Mouse (Mus musculus): ENCODE measurements at regions not wholly inside any gene's neighbourhood (a gene's known extent, or its start where the extent isn't known, plus 50 kb on each side); places are given as distances from the start of the nearest gene placed in this dataset.

DNA sequence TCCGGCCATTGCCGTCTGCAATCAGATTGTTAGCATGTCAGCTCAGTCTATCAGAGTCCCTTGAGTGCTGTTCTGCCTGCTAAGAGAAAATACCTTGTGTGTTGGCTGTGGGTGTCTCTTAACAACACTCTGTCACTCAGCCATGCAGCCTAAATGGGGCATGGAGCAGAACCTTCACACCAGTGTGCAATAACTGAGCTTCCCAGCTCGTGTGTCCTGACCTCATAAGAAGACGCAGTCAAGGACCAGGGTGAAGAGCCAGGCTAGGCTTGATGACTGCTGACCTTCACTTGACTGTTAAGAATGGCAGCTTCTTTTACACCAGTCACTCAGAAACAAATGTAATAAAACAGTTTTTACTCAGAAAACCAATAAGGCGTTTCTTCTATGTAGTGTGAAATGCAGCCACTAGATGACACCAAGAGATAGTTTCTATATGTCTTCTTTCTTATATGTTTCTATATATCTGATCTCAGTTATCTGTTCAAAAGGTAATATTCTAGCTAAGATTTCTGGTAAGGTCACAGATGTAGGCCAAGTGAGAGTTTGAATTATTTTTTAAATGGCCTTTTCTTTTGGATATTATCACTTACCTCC is 584.0 kb downstream of the Isl1 start:
- no peak overlapping the region for H3K27ac ChIP-seq (ENCODE audit: insufficient read depth, low read depth, low read length)
- no peak for TF ChIP-seq CTCF (IDR thresholded peaks at IDR 0.05; ENCODE audit: extremely low read depth, insufficient read length, insufficient replicate concordance, low read depth, low read length)
- TF ChIP-seq POLR2A (IDR thresholded peaks at IDR 0.05; ENCODE audit: low read depth, low read length), result no peak
- H3K4me3 ChIP-seq (ENCODE audit: low read depth, low read length), result no peak overlapping the region
- H3K36me3 ChIP-seq (ENCODE audit: control insufficient read depth, insufficient read depth, low read length), result no peaks in the 10 kb centered on the region
- 69% methylated on average over 5 of the region's 5 CpGs for WGBS
- H3K27me3 ChIP-seq (ENCODE audit: control insufficient read depth, insufficient read depth, low read length), result no peaks in the 10 kb centered on the region
- no peaks in the 10 kb centered on the region for H3K4me1 ChIP-seq (ENCODE audit: control insufficient read depth, insufficient read depth, insufficient read length, low read length)

DNA sequence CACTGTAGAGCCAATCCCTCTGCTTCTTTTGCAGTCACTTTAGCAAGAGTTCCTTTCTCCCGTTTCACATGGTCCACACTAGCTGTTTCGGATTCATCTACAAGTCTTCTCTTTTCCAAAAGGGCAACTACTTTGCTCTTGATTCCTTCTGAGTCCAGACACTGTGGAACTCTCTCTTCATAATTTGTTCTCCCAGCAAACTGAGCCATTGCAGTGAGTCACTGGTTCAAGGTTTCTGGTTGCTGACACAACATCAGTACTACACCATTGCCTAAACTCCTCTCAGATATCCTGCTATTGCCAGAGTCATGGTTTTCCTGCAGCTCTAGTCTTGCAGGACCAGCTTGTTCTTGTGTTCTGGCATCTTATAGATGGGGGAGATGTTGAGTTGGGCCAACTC is 590.2 kb downstream of the Isl1 start:
- Histone ChIP-seq H3K4me1 (ENCODE audit: control insufficient read depth, insufficient read depth, insufficient read length, low read length) (no peaks in the 10 kb centered on the region), H3K27me3 (ENCODE audit: control insufficient read depth, insufficient read depth, low read length) (no peaks in the 10 kb centered on the region), H3K27ac (ENCODE audit: insufficient read depth, low read depth, low read length) (no peak overlapping the region), H3K4me3 (ENCODE audit: low read depth, low read length) (no peak overlapping the region), H3K36me3 (ENCODE audit: control insufficient read depth, insufficient read depth, low read length) (no peaks in the 10 kb centered on the region)
- 87% methylated on average over 2 of the region's 2 CpGs for WGBS
- no peak for TF ChIP-seq POLR2A (IDR thresholded peaks at IDR 0.05; ENCODE audit: low read depth, low read length)
- TF ChIP-seq CTCF (IDR thresholded peaks at IDR 0.05; ENCODE audit: extremely low read depth, insufficient read length, insufficient replicate concordance, low read depth, low read length), result no peak

DNA sequence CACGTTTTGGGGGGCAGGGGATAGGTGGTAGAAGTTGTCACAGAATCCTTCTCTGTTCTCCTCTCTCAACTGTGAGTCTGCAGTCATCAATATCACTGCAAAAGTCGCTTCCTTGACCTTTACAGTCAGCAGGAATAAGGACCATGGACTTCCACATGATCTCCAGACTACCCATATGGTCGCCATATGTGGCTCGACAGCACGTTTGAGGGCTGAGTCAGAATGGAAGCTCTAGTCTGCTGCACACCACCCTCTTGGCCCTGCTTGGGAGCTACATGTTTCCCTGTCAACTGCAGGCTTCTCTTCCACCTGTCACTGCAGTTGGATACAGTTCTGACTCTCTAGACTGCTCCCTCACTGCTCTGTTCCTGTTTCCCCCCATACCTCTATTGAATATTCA is 590.6 kb downstream of the Isl1 start:
- no peaks in the 10 kb centered on the region for H3K27me3 ChIP-seq (ENCODE audit: control insufficient read depth, insufficient read depth, low read length)
- H3K4me1 ChIP-seq (ENCODE audit: control insufficient read depth, insufficient read depth, insufficient read length, low read length), result no peaks in the 10 kb centered on the region
- no peak overlapping the region for H3K27ac ChIP-seq (ENCODE audit: insufficient read depth, low read depth, low read length)
- no peak overlapping the region for H3K4me3 ChIP-seq (ENCODE audit: low read depth, low read length)
- WGBS, result 63% methylated on average over 5 of the region's 5 CpGs
- H3K36me3 ChIP-seq (ENCODE audit: control insufficient read depth, insufficient read depth, low read length), result no peaks in the 10 kb centered on the region
- TF ChIP-seq POLR2A (IDR thresholded peaks at IDR 0.05; ENCODE audit: low read depth, low read length) (no peak), CTCF (IDR thresholded peaks at IDR 0.05; ENCODE audit: extremely low read depth, insufficient read length, insufficient replicate concordance, low read depth, low read length) (no peak)

DNA sequence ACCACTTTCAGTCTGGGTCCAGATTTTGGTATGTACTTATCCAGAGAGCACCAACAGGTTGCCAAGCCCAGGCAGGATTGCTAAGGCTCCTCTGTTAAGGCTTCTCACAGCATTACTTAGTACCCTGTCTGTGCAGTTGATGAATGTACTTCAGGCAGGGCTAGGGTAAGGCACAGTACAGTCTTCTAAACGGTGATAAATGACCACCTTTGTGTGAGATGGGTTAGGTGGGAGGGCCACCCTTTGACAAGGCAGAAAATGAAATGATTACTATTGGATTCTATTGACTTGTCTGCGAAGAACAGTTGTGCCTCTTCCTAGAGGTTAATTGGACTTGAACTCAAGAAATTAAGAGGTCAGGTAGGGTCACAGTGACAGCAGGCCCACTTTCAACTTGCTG is 594.4 kb upstream of the Itga1 start:
- H3K4me3 ChIP-seq (ENCODE audit: low read depth, low read length), result no peak overlapping the region
- H3K4me1 ChIP-seq (ENCODE audit: control insufficient read depth, insufficient read depth, insufficient read length, low read length), result no peaks in the 10 kb centered on the region
- H3K27me3 ChIP-seq (ENCODE audit: control insufficient read depth, insufficient read depth, low read length), result no peaks in the 10 kb centered on the region
- 61% methylated on average over 2 of the region's 2 CpGs for WGBS
- no peak overlapping the region for H3K27ac ChIP-seq (ENCODE audit: insufficient read depth, low read depth, low read length)
- no peak for TF ChIP-seq CTCF (IDR thresholded peaks at IDR 0.05; ENCODE audit: extremely low read depth, insufficient read length, insufficient replicate concordance, low read depth, low read length)
- no peak for TF ChIP-seq POLR2A (IDR thresholded peaks at IDR 0.05; ENCODE audit: low read depth, low read length)
- no peaks in the 10 kb centered on the region for H3K36me3 ChIP-seq (ENCODE audit: control insufficient read depth, insufficient read depth, low read length)

DNA sequence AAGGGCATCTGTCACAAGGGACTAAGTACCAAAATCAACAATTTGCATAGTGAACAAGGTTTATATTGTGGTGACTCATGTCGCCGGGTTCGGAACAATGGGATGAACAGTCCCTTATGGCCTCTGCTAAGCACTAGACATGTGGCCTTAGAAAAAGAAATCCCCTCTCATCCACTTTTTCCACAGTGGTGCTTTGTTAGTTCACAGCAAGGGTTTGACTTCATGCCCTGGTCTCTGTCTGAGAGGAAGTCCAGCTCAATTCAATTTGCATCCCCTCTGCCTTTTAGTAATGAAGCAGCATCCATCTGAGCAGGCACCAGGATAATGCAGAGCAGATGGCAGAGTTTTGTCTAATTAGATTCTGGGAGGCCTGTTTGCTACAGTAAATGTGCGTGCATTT is 585.7 kb upstream of the Itga1 start:
- TF ChIP-seq CTCF (IDR thresholded peaks at IDR 0.05; ENCODE audit: extremely low read depth, insufficient read length, insufficient replicate concordance, low read depth, low read length), result no peak
- no peak for TF ChIP-seq POLR2A (IDR thresholded peaks at IDR 0.05; ENCODE audit: low read depth, low read length)
- 88% methylated on average over 4 of the region's 4 CpGs for WGBS

DNA sequence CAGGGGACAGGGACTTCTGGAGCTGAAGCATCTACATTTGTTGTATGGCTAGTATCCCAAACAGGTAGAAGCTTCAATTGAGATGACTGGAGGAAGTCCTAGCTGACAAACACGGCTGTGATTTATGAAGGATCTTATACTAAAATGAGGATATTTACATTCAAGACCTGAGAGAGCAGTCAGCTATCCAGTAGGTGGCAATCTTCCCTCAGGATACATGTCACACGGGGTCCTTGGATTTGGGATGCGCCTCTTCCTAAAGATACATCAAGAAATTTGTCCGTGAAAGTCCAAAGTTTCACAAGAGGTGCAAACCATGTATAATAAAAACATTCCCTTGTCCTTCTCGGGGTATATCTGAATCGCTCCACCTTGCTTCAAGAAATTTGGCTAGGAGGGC is 577.8 kb upstream of the Itga1 start:
- Histone ChIP-seq H3K4me3 (ENCODE audit: low read depth, low read length) (no peak overlapping the region), H3K36me3 (ENCODE audit: control insufficient read depth, insufficient read depth, low read length) (no peaks in the 10 kb centered on the region), H3K4me1 (ENCODE audit: control insufficient read depth, insufficient read depth, insufficient read length, low read length) (peaks cover 3% of the 10 kb centered on the region; the same call in 1 of the 2 replicates), H3K27ac (ENCODE audit: insufficient read depth, low read depth, low read length) (no peak overlapping the region), H3K27me3 (ENCODE audit: control insufficient read depth, insufficient read depth, low read length) (no peaks in the 10 kb centered on the region)
- 39% methylated on average over 6 of the region's 6 CpGs for WGBS
- TF ChIP-seq CTCF (IDR thresholded peaks at IDR 0.05; ENCODE audit: extremely low read depth, insufficient read length, insufficient replicate concordance, low read depth, low read length), result no peak
- no peak for TF ChIP-seq POLR2A (IDR thresholded peaks at IDR 0.05; ENCODE audit: low read depth, low read length)

More for the DNA sequence above, 585.7 kb upstream of the Itga1 start:
- Histone ChIP-seq H3K27ac (ENCODE audit: insufficient read depth, low read depth, low read length) (no peak overlapping the region), H3K27me3 (ENCODE audit: control insufficient read depth, insufficient read depth, low read length) (no peaks in the 10 kb centered on the region), H3K4me3 (ENCODE audit: low read depth, low read length) (no peak overlapping the region), H3K36me3 (ENCODE audit: control insufficient read depth, insufficient read depth, low read length) (no peaks in the 10 kb centered on the region), H3K4me1 (ENCODE audit: control insufficient read depth, insufficient read depth, insufficient read length, low read length) (no peaks in the 10 kb centered on the region)

DNA sequence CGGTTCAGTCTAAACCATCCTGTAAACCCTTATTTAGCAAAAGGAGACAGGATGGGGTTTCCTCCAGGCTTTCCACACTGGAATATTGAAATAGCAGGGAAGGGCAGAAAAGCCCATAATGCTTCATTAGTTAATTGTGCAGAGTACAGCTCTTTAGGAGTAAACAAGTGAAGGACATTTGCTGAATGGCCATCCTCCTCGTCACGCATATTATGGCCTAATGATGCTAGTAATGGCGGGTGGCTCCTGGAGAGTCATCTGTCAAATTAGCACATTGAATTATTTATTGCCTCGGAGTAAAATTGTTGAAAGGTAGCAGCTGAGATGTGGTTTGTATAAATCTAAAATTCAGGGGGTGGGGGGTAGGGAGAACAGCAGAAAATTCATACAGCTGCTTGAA is 575.1 kb upstream of the Itga1 start:
- no peak for TF ChIP-seq CTCF (IDR thresholded peaks at IDR 0.05; ENCODE audit: extremely low read depth, insufficient read length, insufficient replicate concordance, low read depth, low read length)
- no peak for TF ChIP-seq POLR2A (IDR thresholded peaks at IDR 0.05; ENCODE audit: low read depth, low read length)
- 80% methylated on average over 5 of the region's 5 CpGs for WGBS
- Histone ChIP-seq H3K36me3 (ENCODE audit: control insufficient read depth, insufficient read depth, low read length) (no peaks in the 10 kb centered on the region), H3K27me3 (ENCODE audit: control insufficient read depth, insufficient read depth, low read length) (no peaks in the 10 kb centered on the region), H3K27ac (ENCODE audit: insufficient read depth, low read depth, low read length) (no peak overlapping the region), H3K4me3 (ENCODE audit: low read depth, low read length) (no peak overlapping the region), H3K4me1 (ENCODE audit: control insufficient read depth, insufficient read depth, insufficient read length, low read length) (peaks cover 3% of the 10 kb centered on the region; the same call in 1 of the 2 replicates)
